Mouse (Mus musculus) stomach, embryonic 16.5 days (tissue): ENCODE measurements at regions not wholly inside any gene's neighbourhood (a gene's known extent, or its start where the extent isn't known, plus 50 kb on each side); places are given as distances from the start of the nearest gene placed in this dataset.
"Not testable (repeated sequence)": the region's sequence is repeated elsewhere in the genome, so short reads cannot be mapped to it uniquely, and the experiment has no call there.

Experiments used
- ATAC-seq: fragments of 200-750 bp; cut with Nextera tagmentation; 2 replicates; pipeline ENCODE4 v1.8.0; 2017; ENCODE audit warnings: moderate number of reproducible peaks, moderate TSS enrichment; ENCODE audit not compliant: insufficient read depth, low FRiP score
- H3K27ac ChIP-seq: fragments of 300-500 bp; sonication (generic); 2 replicates; pipeline ENCODE4 v1.5.1; 2014; ENCODE audit warnings: low read length
- H3K27me3 ChIP-seq: fragments of 300-500 bp; sonication (generic); 2 replicates; pipeline ENCODE4 v1.6.1; 2014; ENCODE audit warnings: low read length, control low read depth, mixed read lengths; ENCODE audit not compliant: control insufficient read depth, insufficient read depth
- H3K36me3 ChIP-seq: fragments of 300-500 bp; sonication (generic); 2 replicates; pipeline ENCODE4 v1.6.1; 2014; ENCODE audit warnings: low read length; ENCODE audit not compliant: control insufficient read depth, insufficient read depth
- H3K4me1 ChIP-seq: fragments of 300-500 bp; sonication (generic); 2 replicates; pipeline ENCODE4 v1.6.1; 2014; ENCODE audit warnings: low read length, control low read depth, mixed read lengths; ENCODE audit not compliant: control insufficient read depth, insufficient read depth
- H3K4me2 ChIP-seq: fragments of 300-500 bp; sonication (generic); 2 replicates; pipeline ENCODE4 v1.6.1; 2014; ENCODE audit warnings: low read depth, low read length, mixed read lengths
- H3K4me3 ChIP-seq: fragments of 300-500 bp; sonication (generic); replicated peaks from 2 replicates; pipeline ENCODE4 v1.5.1; 2014; ENCODE audit warnings: mild to moderate bottlenecking, low read length
- H3K9ac ChIP-seq: fragments of 300-500 bp; sonication (generic); 2 replicates; pipeline ENCODE4 v1.6.1; 2014; ENCODE audit warnings: low read length
- H3K9me3 ChIP-seq: fragments of 300-500 bp; sonication (generic); replicated peaks from 2 replicates; pipeline ENCODE4 v1.6.1; 2016; ENCODE audit warnings: low read length, control low read depth; ENCODE audit not compliant: control insufficient read depth
- WGBS: fragments of 180-500 bp; shearing (Covaris S2); extraction: QIAGEN DNeasy Blood & Tissue Kit; methylation state at CpG from one replicate; pipeline ENCODE4 v1.1.7; 2014; 5-methylcytosine and 5-hydroxymethylcytosine counted together

DNA sequence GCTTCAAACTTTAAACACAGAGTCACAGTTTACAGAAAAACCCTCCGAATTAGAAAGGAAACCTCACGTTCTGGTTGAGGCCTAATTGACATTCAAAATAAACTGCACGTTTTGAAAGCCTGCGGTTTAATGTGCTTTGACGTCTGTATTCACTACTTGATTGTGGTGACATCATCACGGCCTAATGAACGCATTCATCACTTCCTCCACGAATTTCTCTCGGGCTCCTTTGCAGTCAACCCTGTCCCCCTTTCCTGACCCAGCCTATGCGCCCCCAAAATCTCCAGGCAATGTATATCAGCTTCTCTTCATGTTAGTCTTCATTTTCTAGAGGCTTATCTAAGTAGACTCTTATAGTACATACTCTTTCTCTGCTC is 71.6 kb upstream of the Slc1a3 start:
- Histone ChIP-seq H3K4me3 (no peak overlapping the region), H3K4me2 (no peak overlapping the region), H3K36me3 (no peaks in the 10 kb centered on the region), H3K27me3 (no peaks in the 10 kb centered on the region), H3K9me3 (no peaks in the 10 kb centered on the region), H3K27ac (no peak overlapping the region), H3K4me1 (no peaks in the 10 kb centered on the region), H3K9ac (no peak overlapping the region)
- WGBS, result 84% methylated on average over 10 of the region's 10 CpGs
- ATAC-seq, result no peak

DNA sequence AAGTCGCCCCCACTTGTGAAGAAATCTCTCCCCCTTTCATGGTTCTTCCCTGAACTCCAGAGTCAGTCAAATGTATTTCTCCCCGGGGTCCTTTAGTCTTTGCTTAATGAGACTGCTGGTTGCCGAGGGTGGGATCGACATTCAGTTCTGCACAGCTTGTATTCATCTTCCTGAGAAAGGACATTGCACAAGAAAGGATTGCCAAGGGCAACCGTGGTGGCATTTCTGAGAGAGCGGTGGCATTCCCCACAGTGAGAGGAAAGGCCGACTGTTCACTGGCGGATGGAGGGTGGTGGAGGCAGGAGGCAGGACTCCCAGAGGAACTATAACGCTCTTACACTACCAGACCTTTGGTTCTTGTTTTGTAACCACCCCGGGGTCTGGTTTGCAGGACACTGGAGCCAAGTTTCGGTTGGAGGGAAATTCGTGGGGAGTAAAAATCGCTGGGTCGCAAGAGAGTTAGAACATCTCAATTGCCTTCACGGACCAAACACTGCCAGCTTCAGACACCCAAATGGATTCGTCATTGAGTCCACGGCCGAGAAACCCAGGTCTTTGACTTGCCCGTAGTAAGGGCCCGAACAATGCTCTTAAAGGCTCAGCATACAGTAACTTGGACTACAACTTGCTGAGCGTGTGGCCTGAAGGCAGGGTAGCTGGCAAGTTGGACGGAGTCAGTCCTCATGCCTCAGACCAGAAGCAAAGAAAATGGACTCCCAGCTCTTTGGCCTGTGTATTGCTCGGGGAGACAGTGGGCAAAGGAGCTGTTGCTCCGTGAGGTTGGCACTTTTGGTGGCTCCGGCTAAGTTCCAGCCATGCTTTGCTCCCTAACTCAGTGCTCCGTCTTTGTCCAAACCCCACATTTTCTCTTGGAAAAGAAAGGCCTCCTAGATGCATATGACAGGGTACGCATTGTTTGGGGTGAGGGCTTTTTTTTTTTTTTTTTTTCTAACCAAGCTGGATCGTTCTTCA is 70.9 kb upstream of the Slc1a3 start:
- no peak for ATAC-seq
- H3K36me3 ChIP-seq, result no peaks in the 10 kb centered on the region
- H3K4me3 ChIP-seq, result no peak overlapping the region
- H3K9ac ChIP-seq, result no peak overlapping the region
- no peak overlapping the region for H3K4me2 ChIP-seq
- H3K27ac ChIP-seq, result no peak overlapping the region
- no peaks in the 10 kb centered on the region for H3K9me3 ChIP-seq
- H3K27me3 ChIP-seq, result no peaks in the 10 kb centered on the region
- H3K4me1 ChIP-seq, result no peaks in the 10 kb centered on the region
- 91% methylated on average over 28 of the region's 28 CpGs for WGBS

DNA sequence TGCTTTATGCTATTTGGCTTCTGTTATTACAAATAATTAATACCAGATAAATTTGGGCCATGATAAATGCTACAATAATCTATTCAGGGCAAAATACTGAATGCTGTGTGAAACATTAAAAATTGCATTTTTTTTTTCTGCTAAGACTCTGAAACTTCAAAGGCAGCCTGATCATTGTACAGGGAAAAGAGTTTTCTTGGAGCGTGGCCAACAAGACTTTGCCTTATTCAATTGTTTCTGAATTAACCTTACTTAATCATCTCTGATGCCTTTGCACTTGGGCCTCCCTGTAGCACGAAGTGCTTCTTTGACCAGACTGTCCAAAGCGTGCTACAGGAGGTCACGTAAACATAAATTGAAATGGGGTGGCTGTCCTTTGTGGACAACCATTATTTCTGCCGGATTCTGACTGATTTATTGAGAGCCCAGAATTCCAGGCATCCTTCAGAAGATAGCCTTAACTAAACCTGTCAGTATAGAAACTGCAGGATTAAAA is 69.9 kb upstream of the Slc1a3 start:
- Histone ChIP-seq H3K27ac (no peak overlapping the region), H3K4me3 (no peak overlapping the region), H3K9me3 (no peaks in the 10 kb centered on the region), H3K4me2 (no peak overlapping the region), H3K36me3 (no peaks in the 10 kb centered on the region), H3K27me3 (no peaks in the 10 kb centered on the region), H3K4me1 (no peaks in the 10 kb centered on the region), H3K9ac (no peak overlapping the region)
- WGBS, result 44% methylated on average over 5 of the region's 5 CpGs
- ATAC-seq, result no peak

DNA sequence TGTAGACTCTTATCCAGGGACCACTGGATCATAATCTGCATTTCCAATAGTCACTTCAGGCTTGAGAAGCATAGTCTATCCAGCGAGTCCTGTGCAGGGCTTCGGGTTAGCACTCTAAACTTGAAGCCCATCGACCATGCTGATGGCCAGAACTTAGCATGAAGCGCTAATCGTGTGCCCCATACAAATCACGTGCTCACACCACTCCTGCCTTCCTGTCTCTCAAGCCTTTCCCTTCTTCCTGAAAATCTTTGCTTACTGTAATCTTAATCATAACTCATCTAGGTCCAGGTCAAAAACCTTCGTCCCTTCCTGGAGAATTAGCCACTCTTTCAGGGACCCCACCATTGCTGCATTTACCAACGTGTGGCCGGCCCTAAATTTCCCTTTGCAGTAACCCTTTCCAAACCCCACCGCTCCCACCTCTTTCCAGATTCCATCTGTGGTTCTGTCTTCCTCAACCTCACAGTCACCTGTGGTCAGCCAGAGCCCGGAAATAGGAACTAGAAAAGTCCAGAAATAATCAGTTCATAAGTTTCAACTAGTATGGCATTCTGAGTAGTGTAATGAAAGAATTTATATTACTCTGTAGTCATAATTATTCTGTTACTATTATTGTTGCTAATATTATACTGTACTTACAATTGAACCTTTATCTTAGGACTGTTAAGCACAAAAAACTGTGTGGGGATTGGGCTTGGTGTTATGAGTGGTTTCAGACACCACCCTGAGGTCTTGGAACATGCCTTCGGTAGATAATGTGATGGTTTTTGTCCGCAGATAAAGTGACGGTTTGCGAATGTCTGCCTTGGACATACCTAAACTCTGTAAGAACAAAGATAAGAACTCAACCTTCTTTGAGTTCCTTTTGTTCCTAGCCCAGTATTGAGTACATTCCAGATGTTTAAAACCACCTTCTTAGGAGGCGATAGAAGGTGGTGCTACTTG is 57.3 kb upstream of the Slc1a3 start:
- no peaks in the 10 kb centered on the region for H3K9me3 ChIP-seq
- no peaks in the 10 kb centered on the region for H3K4me1 ChIP-seq
- H3K9ac ChIP-seq, result no peak overlapping the region
- no peaks in the 10 kb centered on the region for H3K36me3 ChIP-seq
- H3K27me3 ChIP-seq, result no peaks in the 10 kb centered on the region
- no peak for ATAC-seq
- H3K27ac ChIP-seq, result no peak overlapping the region
- no peak overlapping the region for H3K4me2 ChIP-seq
- H3K4me3 ChIP-seq, result no peak overlapping the region
- 84% methylated on average over 16 of the region's 16 CpGs for WGBS

DNA sequence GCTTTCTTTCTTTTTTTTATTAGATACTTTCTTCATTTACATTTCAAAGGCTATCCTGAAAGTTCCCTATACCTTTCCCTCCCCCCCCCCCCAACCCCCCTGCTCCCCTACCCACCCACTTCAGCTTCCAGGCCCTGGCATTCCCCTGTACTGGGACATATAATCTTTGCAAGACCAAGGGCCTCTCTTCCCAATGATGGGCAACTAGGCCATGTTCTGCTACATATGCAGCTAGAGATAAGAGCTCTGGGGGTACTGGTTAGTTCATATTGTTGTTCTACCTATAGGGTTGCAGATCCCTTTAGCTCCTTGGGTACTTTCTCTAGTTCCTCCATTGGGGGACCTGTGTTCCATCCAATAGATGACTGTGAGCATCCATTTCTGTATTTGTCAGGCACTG is 55.6 kb upstream of the Slc1a3 start:
- not testable (repeated sequence) for H3K9ac ChIP-seq, H3K36me3 ChIP-seq, ATAC-seq, H3K4me1 ChIP-seq, H3K4me3 ChIP-seq, H3K4me2 ChIP-seq, H3K9me3 ChIP-seq, H3K27me3 ChIP-seq, H3K27ac ChIP-seq

DNA sequence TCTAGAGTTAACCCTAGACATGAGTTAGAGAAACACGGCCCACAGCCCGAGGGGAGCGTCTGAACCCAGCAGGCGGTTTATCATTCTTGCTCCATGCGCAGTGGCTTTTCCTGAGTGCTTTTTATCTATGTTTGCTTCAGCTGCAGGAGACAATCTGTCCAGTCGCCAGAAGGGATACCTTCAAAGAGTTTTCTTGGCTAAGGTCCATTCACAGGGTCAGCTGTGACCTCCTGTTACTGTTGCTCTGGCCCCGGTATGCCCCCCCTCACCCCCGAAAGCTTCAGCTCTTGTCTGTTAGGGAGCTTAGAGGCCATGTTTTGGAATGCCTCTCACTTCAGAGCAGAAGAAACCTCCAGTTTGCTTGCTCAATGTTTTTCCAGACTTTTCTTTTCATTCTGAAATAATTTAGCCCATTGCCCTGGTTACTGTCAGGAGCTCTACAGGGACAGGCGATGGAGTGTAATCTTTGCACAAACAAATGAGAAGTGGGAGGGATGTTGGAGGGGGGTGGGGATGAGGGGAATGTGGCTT is 51.2 kb upstream of the Slc1a3 start:
- ATAC-seq, result 0 out of 2 replicates have a peak, but pooled peaks have one; percentile 47
- Histone ChIP-seq H3K4me3 (no peak overlapping the region), H3K27ac (peak overlapping the region; percentile 25; the same call in 1 of the 2 replicates), H3K4me1 (peaks cover 5% of the 10 kb centered on the region), H3K9ac (no peak overlapping the region), H3K9me3 (no peaks in the 10 kb centered on the region), H3K27me3 (no peaks in the 10 kb centered on the region), H3K4me2 (0 out of 2 replicates have a peak overlapping the region, but pooled peaks have one; percentile 4), H3K36me3 (no peaks in the 10 kb centered on the region)
- WGBS, result 20% methylated on average over 9 of the region's 9 CpGs

DNA sequence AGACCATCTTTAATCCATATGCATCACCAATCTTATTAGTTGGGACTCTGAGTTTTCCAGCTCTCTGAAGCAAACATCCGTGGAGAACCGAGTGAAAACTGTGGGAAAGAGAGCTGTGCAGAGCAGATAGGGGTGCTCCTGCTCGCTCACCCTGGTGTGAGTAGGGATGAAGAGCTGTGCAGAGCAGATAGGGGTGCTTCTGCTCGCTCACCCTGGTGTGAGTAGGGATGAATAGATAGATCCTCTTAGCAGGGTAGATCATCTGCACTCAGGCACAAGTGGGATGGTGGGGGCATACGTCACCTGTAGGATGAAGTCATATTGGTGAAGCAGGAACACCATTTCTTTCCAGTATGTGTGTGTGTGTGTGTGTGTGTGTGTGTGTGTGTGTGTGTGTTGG is 50.6 kb upstream of the Slc1a3 start:
- Histone ChIP-seq H3K27me3 (no peaks in the 10 kb centered on the region), H3K4me3 (no peak overlapping the region), H3K4me2 (no peak overlapping the region), H3K4me1 (peaks cover 5% of the 10 kb centered on the region), H3K36me3 (no peaks in the 10 kb centered on the region), H3K27ac (no peak overlapping the region), H3K9me3 (no peaks in the 10 kb centered on the region), H3K9ac (no peak overlapping the region)
- 83% methylated on average over 5 of the region's 5 CpGs for WGBS
- ATAC-seq, result no peak
